Mouse (Mus musculus): ENCODE data around the gene Ntn1. TPM values are rescaled to one million over a fixed set of nuclear protein-coding genes. Genes with fewer than 3 reads are reported as not detected.

The Ntn1 gene
- polyA plus RNA-seq, 1 experiment from 2014 or later, result 3.2 TPM

DNA sequence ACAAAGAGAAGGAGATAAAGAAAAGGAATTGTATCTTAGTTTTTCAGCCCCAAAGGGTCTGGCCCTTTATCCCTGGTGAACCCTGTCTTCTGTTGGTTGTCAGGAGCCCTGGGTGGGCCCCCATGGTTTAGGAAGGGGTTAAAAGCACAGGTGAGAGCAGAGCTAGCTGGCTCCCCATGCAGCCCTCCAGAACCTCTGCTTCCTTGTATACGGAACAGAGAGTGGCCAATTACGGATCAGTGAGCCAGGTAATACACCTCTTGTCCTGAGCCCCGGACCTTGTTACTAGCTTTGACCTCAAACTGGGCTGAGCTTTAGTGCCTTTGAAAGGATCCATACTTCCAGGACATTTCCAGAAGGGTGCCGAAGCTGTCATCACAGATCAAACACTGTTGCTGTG lies 200.1 kb downstream of the Ntn1 start:
- H3K4me3 ChIP-seq (ENCODE audit: low read depth, low read length), result no peak overlapping the region
- H3K27ac ChIP-seq (ENCODE audit: low read depth), result no peak overlapping the region
- WGBS, result 63% methylated on average over 4 of the region's 4 CpGs
- H3K4me1 ChIP-seq (ENCODE audit: insufficient read depth), result peaks cover 28% of the 10 kb centered on the region
- no peak overlapping the region for H3K9ac ChIP-seq
- H3K27me3 ChIP-seq (ENCODE audit: insufficient read depth, low read length), result no peaks in the 10 kb centered on the region
- ATAC-seq (ENCODE audit: insufficient read depth) (no peak), DNase-seq (no peak)
- no peaks in the 10 kb centered on the region for H3K36me3 ChIP-seq (ENCODE audit: insufficient read depth)
- no peak overlapping the region for H3K4me2 ChIP-seq
- TF ChIP-seq CTCF (IDR thresholded peaks at IDR 0.05; ENCODE audit: low read depth), result no peak
- H3K9me3 ChIP-seq (ENCODE audit: low read depth, low read length), result no peaks in the 10 kb centered on the region

DNA sequence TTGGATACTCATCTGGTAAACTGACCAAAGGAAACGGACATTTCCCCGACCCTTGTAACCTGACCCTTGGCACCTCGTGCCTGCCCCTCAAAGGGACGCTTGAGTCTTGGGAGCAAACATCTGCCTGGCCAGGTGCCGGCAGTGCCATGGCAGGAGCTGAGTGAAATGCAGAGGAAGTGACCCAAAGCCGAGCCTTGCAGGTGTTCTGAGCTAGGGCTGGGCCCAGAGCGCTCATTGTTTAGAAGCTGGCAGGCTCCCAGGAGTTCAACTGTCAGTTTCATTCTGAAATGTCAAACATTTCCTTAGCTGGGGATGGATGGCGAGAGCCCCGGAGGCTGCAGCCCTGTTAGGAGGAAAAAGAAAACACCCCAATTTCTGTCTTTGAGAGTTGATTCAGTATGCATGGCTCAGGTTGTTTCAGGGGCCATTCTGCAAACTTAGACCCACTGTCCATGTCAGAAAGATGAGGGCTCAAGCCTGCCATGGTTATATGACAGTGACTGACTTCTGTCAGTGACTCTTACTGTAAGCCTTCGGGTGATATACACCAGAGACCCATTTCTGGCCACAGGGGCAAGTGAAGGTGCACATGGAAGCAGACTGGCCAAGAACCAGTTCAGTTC lies 200.7 kb downstream of the Ntn1 start:
- Histone ChIP-seq H3K9ac (no peak overlapping the region), H3K27me3 (ENCODE audit: insufficient read depth, low read length) (no peaks in the 10 kb centered on the region), H3K4me3 (ENCODE audit: low read depth, low read length) (no peak overlapping the region), H3K27ac (ENCODE audit: low read depth) (peak overlapping the region; percentile 36; the same call in 1 of the 2 replicates), H3K36me3 (ENCODE audit: insufficient read depth) (no peaks in the 10 kb centered on the region), H3K4me2 (no peak overlapping the region), H3K9me3 (ENCODE audit: low read depth, low read length) (no peaks in the 10 kb centered on the region), H3K4me1 (ENCODE audit: insufficient read depth) (peaks cover 33% of the 10 kb centered on the region)
- ATAC-seq (ENCODE audit: insufficient read depth) (no peak), DNase-seq (peak; percentile 82)
- 9% methylated on average over 10 of the region's 10 CpGs for WGBS
- no peak for TF ChIP-seq CTCF (IDR thresholded peaks at IDR 0.05; ENCODE audit: low read depth)

DNA sequence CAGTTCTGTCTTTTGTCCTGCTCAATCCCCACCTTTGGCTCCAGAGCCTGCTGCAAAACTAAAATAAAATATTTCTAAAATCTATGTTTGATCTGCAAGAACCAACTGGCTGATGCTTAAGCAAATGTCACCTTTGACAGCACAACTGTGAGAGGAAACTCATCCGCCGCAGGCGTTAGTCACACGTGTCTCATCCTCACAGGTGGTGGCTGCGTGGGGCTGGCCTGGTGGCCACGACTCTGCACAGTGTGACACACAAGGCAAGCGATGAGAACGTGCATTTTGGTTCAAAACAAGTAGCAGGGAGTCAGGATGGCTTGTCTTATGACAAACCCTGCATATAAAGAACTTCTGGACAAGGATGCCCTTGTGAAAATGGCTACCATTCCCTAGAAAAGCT lies 201.5 kb downstream of the Ntn1 start:
- Histone ChIP-seq H3K4me2 (no peak overlapping the region), H3K27me3 (ENCODE audit: insufficient read depth, low read length) (no peaks in the 10 kb centered on the region), H3K36me3 (ENCODE audit: insufficient read depth) (no peaks in the 10 kb centered on the region), H3K27ac (ENCODE audit: low read depth) (no peak overlapping the region), H3K9me3 (ENCODE audit: low read depth, low read length) (no peaks in the 10 kb centered on the region), H3K4me3 (ENCODE audit: low read depth, low read length) (no peak overlapping the region), H3K9ac (no peak overlapping the region), H3K4me1 (ENCODE audit: insufficient read depth) (peaks cover 41% of the 10 kb centered on the region)
- no peak for TF ChIP-seq CTCF (IDR thresholded peaks at IDR 0.05; ENCODE audit: low read depth)
- no peak for ATAC-seq (ENCODE audit: insufficient read depth)
- DNase-seq, result no peak
- 49% methylated on average over 8 of the region's 8 CpGs for WGBS

DNA sequence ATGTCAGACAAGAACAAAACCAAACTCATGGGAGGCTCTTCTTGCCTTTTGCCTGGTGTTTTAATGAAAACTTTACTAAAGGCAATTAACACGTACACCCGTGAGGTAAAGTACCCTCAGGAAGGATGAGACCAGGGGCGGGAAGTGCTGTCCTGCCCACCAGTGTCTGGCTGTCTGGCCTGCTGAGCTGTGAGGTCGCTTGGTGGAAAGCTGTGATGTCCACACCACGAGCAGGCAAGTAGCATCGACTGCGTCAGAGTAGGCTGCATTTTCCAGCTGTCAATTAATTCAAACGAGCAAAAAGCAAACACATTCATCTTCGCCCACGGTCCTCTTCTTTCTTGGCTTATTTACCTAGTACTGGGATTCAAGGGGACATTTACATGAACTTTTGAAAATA lies 201.9 kb downstream of the Ntn1 start:
- TF ChIP-seq CTCF (IDR thresholded peaks at IDR 0.05; ENCODE audit: low read depth), result no peak
- ATAC-seq (ENCODE audit: insufficient read depth) (no peak), DNase-seq (no peak)
- Histone ChIP-seq H3K27me3 (ENCODE audit: insufficient read depth, low read length) (no peaks in the 10 kb centered on the region), H3K36me3 (ENCODE audit: insufficient read depth) (no peaks in the 10 kb centered on the region), H3K4me1 (ENCODE audit: insufficient read depth) (peaks cover 43% of the 10 kb centered on the region), H3K27ac (ENCODE audit: low read depth) (no peak overlapping the region), H3K9me3 (ENCODE audit: low read depth, low read length) (no peaks in the 10 kb centered on the region), H3K9ac (no peak overlapping the region), H3K4me3 (ENCODE audit: low read depth, low read length) (no peak overlapping the region), H3K4me2 (no peak overlapping the region)
- 43% methylated on average over 10 of the region's 10 CpGs for WGBS

DNA sequence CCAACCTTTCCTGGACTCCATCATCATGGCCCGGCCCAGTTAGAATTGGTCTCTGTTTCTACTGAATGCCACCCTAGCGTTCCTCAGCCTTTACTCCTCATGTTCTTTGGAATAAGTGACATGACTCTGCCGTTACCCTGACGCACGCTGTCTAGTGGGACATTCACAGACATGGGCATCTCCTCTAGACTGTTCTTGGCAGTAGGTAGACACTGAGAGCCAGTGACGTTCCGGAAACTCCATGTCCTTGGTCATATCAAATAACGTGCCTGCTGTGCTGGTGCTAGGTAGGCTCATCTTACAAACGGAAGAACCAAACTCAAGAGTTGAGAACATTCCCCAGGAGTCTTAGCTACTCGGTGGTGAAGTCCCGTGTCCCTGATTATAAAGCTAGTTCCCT lies 203.2 kb downstream of the Ntn1 start:
- TF ChIP-seq CTCF (IDR thresholded peaks at IDR 0.05; ENCODE audit: low read depth), result no peak
- no peaks in the 10 kb centered on the region for H3K36me3 ChIP-seq (ENCODE audit: insufficient read depth)
- no peak for ATAC-seq (ENCODE audit: insufficient read depth)

DNA sequence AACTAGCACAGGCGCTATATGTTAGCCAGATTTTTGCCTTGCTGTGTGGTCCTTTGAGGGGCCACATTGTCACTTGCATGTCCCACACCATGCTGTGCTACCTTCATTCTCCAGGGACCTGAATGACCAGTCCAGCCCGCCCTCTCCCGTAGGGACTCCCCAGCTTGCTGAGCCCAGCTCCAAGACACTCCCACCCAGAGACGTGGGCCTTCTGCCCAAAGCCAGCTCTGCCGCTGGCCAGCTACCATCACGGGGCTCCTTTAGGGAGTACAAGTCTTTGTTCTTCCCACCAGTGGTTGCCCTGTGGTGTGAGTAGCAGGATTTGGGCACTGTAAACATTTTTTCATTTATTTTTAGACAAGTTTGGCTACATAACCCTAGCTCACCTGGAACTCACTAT lies 204.1 kb downstream of the Ntn1 start:
- no peak for TF ChIP-seq CTCF (IDR thresholded peaks at IDR 0.05; ENCODE audit: low read depth)
- peak; percentile 32 for DNase-seq
- WGBS, result 57% methylated on average over 6 of the region's 6 CpGs
- Histone ChIP-seq H3K4me2 (no peak overlapping the region), H3K9me3 (ENCODE audit: low read depth, low read length) (no peaks in the 10 kb centered on the region), H3K27ac (ENCODE audit: low read depth) (peak overlapping the region; percentile 20; the same call in 1 of the 2 replicates), H3K4me1 (ENCODE audit: insufficient read depth) (peaks cover 36% of the 10 kb centered on the region), H3K27me3 (ENCODE audit: insufficient read depth, low read length) (no peaks in the 10 kb centered on the region), H3K9ac (no peak overlapping the region), H3K4me3 (ENCODE audit: low read depth, low read length) (no peak overlapping the region), H3K36me3 (ENCODE audit: insufficient read depth) (no peaks in the 10 kb centered on the region)
- no peak for ATAC-seq (ENCODE audit: insufficient read depth)

More for the DNA sequence above, 203.2 kb downstream of the Ntn1 start:
- H3K27ac ChIP-seq (ENCODE audit: low read depth), result no peak overlapping the region
- peaks cover 40% of the 10 kb centered on the region for H3K4me1 ChIP-seq (ENCODE audit: insufficient read depth)
- no peak for DNase-seq
- no peak overlapping the region for H3K9ac ChIP-seq
- no peaks in the 10 kb centered on the region for H3K9me3 ChIP-seq (ENCODE audit: low read depth, low read length)
- no peak overlapping the region for H3K4me2 ChIP-seq
- WGBS, result 88% methylated on average over 11 of the region's 11 CpGs
- no peak overlapping the region for H3K4me3 ChIP-seq (ENCODE audit: low read depth, low read length)
- no peaks in the 10 kb centered on the region for H3K27me3 ChIP-seq (ENCODE audit: insufficient read depth, low read length)

DNA sequence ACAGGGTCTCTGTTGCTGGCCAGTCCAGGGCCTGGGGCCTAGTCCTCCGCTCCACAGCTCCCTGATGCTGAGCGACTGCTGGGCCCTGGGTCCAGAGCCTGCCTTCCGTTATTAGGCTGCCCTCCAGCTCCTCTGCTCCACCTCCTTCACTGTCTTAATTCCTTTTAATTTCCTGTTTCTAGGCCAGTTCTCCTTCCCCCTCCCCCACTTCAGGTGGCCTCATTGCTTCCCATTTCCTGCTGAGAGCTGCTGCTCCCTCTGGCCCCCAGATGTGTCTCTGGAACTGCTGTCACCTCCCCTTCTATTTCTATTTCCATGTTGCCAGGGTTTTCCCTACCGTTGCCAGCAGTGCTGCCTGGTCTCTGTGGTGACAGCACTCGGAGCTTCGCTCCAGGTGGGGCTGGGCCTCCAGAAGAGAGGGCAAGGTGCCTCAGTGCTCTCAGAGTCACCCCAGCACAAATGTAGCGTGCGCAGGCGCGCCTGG lies 204.9 kb downstream of the Ntn1 start:
- H3K9me3 ChIP-seq (ENCODE audit: low read depth, low read length), result no peaks in the 10 kb centered on the region
- 63% methylated on average over 10 of the region's 10 CpGs for WGBS
- no peak for DNase-seq

More for the DNA sequence above, 204.9 kb downstream of the Ntn1 start:
- Histone ChIP-seq H3K9ac (no peak overlapping the region), H3K27me3 (ENCODE audit: insufficient read depth, low read length) (no peaks in the 10 kb centered on the region), H3K4me2 (no peak overlapping the region), H3K4me1 (ENCODE audit: insufficient read depth) (peaks cover 36% of the 10 kb centered on the region), H3K27ac (ENCODE audit: low read depth) (peak overlapping the region; percentile 30; the same call in 1 of the 2 replicates), H3K36me3 (ENCODE audit: insufficient read depth) (no peaks in the 10 kb centered on the region), H3K4me3 (ENCODE audit: low read depth, low read length) (no peak overlapping the region)
- ATAC-seq (ENCODE audit: insufficient read depth), result no peak
- no peak for TF ChIP-seq CTCF (IDR thresholded peaks at IDR 0.05; ENCODE audit: low read depth)

All from lung, embryonic 14.5 days (tissue).